Mouse (Mus musculus) stomach, embryonic 14.5 days (tissue): ENCODE results near the gene Pum3. TPM values are rescaled to one million over a fixed set of nuclear protein-coding genes. Genes with fewer than 3 reads are reported as not detected.

ENCODE experiments used
- ATAC-seq: fragments of 200-750 bp; cut with Nextera tagmentation; 2 replicates; pipeline ENCODE4 v1.8.0; 2017; ENCODE audit warnings: low read depth, moderate TSS enrichment; ENCODE audit not compliant: insufficient number of reproducible peaks, insufficient read depth, low FRiP score
- H3K27ac ChIP-seq: fragments of 300-500 bp; sonication (generic); 2 replicates; pipeline ENCODE4 v1.5.1; 2014; ENCODE audit warnings: mild to moderate bottlenecking, low read length, moderate library complexity, mixed read lengths
- H3K27me3 ChIP-seq: fragments of 300-500 bp; sonication (generic); 2 replicates; pipeline ENCODE4 v1.6.1; 2014; ENCODE audit warnings: low read length, control low read depth, mixed read lengths; ENCODE audit not compliant: control insufficient read depth, insufficient read depth
- H3K36me3 ChIP-seq: fragments of 300-500 bp; sonication (generic); 2 replicates; pipeline ENCODE4 v1.6.1; 2014; ENCODE audit warnings: mild to moderate bottlenecking, control low read depth, low read length, moderate library complexity, mixed read lengths; ENCODE audit not compliant: control insufficient read depth, insufficient read depth
- H3K4me1 ChIP-seq: fragments of 300-500 bp; sonication (generic); 2 replicates; pipeline ENCODE4 v1.6.1; 2014; ENCODE audit warnings: low read length, control low read depth, mixed read lengths; ENCODE audit not compliant: control insufficient read depth, insufficient read depth
- H3K4me2 ChIP-seq: fragments of 300-500 bp; sonication (generic); replicated peaks from 2 replicates; pipeline ENCODE4 v1.6.1; 2014; ENCODE audit warnings: low read depth, low read length, control low read depth
- H3K4me3 ChIP-seq: fragments of 300-500 bp; sonication (generic); 2 replicates; pipeline ENCODE4 v1.5.1; 2014; ENCODE audit warnings: low read depth, low read length, control low read depth
- H3K9ac ChIP-seq: fragments of 300-500 bp; sonication (generic); replicated peaks from 2 replicates; pipeline ENCODE4 v1.6.1; 2014; ENCODE audit warnings: low read depth, mild to moderate bottlenecking, control low read depth, low read length, moderate library complexity, mixed read lengths
- H3K9me3 ChIP-seq: fragments of 300-500 bp; sonication (generic); 2 replicates; pipeline ENCODE4 v1.6.1; 2016; ENCODE audit warnings: low read depth, low read length, control low read depth; ENCODE audit not compliant: control insufficient read depth
- WGBS: fragments of 180-500 bp; shearing (Covaris S2); extraction: QIAGEN DNeasy Blood & Tissue Kit; methylation state at CpG from one replicate; pipeline ENCODE4 v1.1.7; 2014; 5-methylcytosine and 5-hydroxymethylcytosine counted together
- polyA plus RNA-seq: library from polyadenylated mRNA; unstranded; fragments of >200 nt; fragmentation: Nextera tagmentation; extraction: Ambion mirVana; gene quantifications from 2 replicates; pipeline ENCODE4 v1.2.1, GENCODE M21; 2014

Gene Pum3
- polyA plus RNA-seq, 1 experiment from 2014 or later: 68.3 TPM

DNA sequence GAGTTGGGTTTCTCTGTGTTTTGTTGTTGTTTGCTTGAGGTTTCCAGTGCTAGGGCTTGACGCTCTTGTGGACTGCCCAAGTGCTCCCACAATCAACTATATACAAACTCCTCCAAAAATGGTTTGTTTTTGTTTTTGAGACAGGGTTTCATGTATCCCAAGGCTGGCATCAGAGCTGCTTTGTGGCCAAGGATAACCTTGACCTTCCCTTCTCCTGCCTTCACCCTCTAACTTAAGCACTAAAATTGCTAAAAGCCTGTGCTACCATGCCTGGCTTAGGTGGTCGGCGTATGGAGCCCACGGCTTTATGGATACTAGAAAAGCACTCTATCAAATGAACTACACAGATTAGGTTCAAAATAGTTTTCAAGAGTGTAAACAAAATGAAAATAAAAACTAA is 20.4 kb downstream of the Pum3 start:
- WGBS: 93% methylated on average over 4 of the region's 4 CpGs

DNA sequence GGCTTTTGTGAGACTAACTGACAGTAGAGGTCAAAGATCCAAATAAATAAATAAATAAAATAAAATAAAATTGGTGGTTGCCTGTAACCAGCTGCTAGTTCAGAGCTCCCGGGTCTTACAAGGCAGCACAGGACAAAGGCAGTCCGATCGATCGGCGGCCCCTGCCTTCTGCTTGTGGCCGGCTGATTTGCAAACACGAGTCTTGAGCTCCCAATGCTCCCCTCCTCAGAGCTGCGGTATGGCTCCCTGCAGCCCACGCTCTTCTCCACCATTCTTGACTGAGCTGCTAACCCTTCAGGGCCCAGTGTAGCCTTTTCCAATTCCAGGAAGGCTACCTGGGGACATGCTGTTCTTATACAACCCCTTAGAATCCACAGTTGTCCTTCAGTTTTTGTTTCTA is 31.8 kb downstream of the Pum3 start:
- H3K27me3 ChIP-seq: no peaks in the 10 kb centered on the region
- H3K36me3 ChIP-seq: peaks cover 27% of the 10 kb centered on the region
- H3K4me1 ChIP-seq: no peaks in the 10 kb centered on the region
- H3K4me2 ChIP-seq: no peak overlapping the region
- WGBS: 81% methylated on average over 9 of the region's 9 CpGs
- no peak overlapping the region for H3K27ac ChIP-seq
- H3K4me3 ChIP-seq: no peak overlapping the region
- ATAC-seq: no peak
- no peaks in the 10 kb centered on the region for H3K9me3 ChIP-seq
- H3K9ac ChIP-seq: no peak overlapping the region

More for the DNA sequence above, 20.4 kb downstream of the Pum3 start:
- H3K4me3 ChIP-seq: no peak overlapping the region
- no peak overlapping the region for H3K4me2 ChIP-seq
- H3K27me3 ChIP-seq: no peaks in the 10 kb centered on the region
- no peak overlapping the region for H3K9ac ChIP-seq
- H3K9me3 ChIP-seq: no peaks in the 10 kb centered on the region
- H3K27ac ChIP-seq: no peak overlapping the region
- H3K36me3 ChIP-seq: peaks cover 19% of the 10 kb centered on the region
- no peak for ATAC-seq
- H3K4me1 ChIP-seq: no peaks in the 10 kb centered on the region

DNA sequence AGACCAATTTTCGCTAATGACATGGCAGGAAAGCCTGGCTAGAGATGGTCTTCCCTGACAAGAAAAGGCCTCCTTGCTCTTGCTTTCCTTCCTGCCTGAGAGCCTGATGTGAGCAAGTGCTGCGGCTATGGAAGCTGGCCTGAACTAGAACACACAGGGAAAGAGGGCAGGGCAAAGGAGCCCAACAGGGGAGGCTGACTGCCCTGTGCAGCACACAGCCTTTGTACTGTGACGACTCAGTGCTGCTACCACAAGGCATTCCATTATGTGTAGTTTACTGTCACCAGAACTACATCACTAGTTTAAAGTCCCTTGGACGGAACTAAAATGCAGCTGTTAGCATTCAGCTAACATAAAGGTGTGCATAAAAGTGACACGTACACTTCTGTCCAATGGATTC is 32.4 kb downstream of the Pum3 start:
- no peak for ATAC-seq
- no peak overlapping the region for H3K27ac ChIP-seq
- H3K36me3 ChIP-seq: peaks cover 27% of the 10 kb centered on the region
- no peaks in the 10 kb centered on the region for H3K9me3 ChIP-seq
- H3K9ac ChIP-seq: no peak overlapping the region
- H3K4me2 ChIP-seq: no peak overlapping the region
- no peak overlapping the region for H3K4me3 ChIP-seq
- H3K4me1 ChIP-seq: no peaks in the 10 kb centered on the region
- H3K27me3 ChIP-seq: no peaks in the 10 kb centered on the region
- 83% methylated on average over 5 of the region's 5 CpGs for WGBS

DNA sequence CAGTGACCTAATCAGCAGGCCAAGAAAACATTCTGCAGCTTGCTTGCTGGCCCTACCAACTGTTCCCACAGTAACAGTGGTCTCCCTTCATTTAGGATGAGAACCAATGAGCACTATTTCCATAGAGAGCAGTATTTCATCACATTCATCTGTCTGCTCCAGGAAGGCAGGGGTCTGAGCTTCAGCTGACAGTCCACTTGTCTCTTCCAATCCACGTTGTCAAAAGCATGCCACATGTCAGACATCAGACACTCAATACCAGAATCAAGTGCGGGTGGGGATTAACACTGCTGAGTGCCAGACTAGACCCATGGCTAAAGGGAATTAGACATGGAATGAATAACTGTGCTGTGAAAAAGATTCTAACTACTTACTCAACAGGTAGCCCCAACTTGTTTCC is 32.9 kb downstream of the Pum3 start:
- H3K4me2 ChIP-seq: no peak overlapping the region
- no peak overlapping the region for H3K27ac ChIP-seq
- 85% methylated on average over 2 of the region's 2 CpGs for WGBS
- no peaks in the 10 kb centered on the region for H3K9me3 ChIP-seq
- H3K4me3 ChIP-seq: no peak overlapping the region
- peaks cover 29% of the 10 kb centered on the region for H3K36me3 ChIP-seq
- no peak overlapping the region for H3K9ac ChIP-seq
- no peak for ATAC-seq
- H3K27me3 ChIP-seq: no peaks in the 10 kb centered on the region
- H3K4me1 ChIP-seq: no peaks in the 10 kb centered on the region

DNA sequence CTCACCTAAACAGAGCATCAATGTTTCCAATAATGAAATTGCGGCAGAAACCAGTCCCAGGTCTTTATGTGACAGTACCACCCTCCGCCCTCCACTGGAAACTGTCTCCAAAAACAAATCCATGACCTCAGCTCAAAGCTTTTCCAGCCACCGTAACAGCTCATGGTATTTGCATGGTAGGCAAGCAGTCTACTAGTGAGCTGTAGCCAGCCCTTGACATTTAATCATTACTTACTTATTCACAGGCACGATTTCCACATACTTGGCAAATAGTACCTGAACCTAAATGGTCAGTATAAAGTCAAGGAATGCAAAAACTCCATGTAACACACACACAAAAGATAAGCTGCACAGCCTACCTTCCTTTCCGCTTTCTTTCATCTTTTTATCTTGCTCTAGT is 33.7 kb downstream of the Pum3 start:
- Histone ChIP-seq H3K27ac (no peak overlapping the region), H3K27me3 (no peaks in the 10 kb centered on the region), H3K4me3 (no peak overlapping the region), H3K9me3 (no peaks in the 10 kb centered on the region), H3K4me2 (no peak overlapping the region), H3K36me3 (peaks cover 29% of the 10 kb centered on the region), H3K4me1 (no peaks in the 10 kb centered on the region), H3K9ac (no peak overlapping the region)
- no peak for ATAC-seq
- 86% methylated on average over 5 of the region's 5 CpGs for WGBS

DNA sequence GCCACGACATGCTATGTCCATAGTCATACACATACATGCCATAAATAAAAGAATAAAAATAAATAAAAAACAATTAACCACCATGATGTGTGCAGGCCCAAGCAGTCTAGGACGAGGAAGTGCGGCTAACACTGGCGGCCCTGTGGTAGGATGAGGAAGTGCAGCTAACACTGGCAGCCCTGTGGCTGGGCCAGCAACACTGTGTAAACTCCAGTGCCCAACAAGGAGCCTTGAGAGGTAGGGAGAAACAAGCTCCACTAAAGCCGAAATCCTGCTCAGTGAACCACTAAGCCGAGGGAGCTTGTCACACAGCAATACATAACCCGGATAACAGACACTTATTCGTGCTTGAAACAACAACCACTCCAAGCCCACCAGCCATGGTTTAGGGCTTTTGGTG is 34.1 kb downstream of the Pum3 start:
- Histone ChIP-seq H3K9me3 (no peaks in the 10 kb centered on the region), H3K27ac (no peak overlapping the region), H3K9ac (no peak overlapping the region), H3K4me1 (no peaks in the 10 kb centered on the region), H3K27me3 (no peaks in the 10 kb centered on the region), H3K36me3 (peaks cover 33% of the 10 kb centered on the region), H3K4me3 (no peak overlapping the region), H3K4me2 (no peak overlapping the region)
- ATAC-seq: no peak
- WGBS: 85% methylated on average over 8 of the region's 8 CpGs

DNA sequence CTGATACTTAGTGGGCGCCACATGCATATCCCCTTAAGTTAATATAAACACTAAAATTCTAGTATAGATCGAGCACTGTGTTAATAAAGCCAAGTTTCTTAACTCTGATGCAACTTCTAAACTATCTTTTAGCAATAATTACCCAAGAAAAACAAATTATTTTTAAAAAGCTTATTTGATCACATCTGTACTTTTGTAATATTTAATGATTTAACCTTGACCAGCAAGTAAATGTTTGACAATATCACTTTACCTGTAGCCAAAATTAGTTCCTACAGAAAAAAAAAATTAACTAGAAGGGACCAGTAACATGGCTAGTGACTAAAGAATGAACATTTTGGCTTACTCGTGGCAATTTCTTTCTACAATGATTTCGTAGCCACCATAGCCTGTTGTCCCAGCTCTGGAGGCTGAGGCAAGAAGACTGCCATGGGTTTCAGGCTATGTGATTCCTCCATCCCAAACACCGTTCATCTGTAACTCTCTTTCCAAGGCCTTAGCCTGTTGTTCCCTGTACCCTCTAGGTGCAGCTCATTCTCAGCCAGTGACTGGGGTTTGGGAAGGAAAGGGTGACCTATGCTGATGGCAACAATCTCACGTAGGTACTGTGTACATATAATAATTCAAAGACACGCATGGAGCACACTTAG is 35.2 kb downstream of the Pum3 start:
- Histone ChIP-seq H3K9me3 (no peaks in the 10 kb centered on the region), H3K36me3 (peaks cover 34% of the 10 kb centered on the region), H3K27ac (no peak overlapping the region), H3K9ac (no peak overlapping the region), H3K4me3 (no peak overlapping the region), H3K4me2 (no peak overlapping the region), H3K4me1 (no peaks in the 10 kb centered on the region), H3K27me3 (no peaks in the 10 kb centered on the region)
- no peak for ATAC-seq
- WGBS: 90% methylated on average over 7 of the region's 7 CpGs

DNA sequence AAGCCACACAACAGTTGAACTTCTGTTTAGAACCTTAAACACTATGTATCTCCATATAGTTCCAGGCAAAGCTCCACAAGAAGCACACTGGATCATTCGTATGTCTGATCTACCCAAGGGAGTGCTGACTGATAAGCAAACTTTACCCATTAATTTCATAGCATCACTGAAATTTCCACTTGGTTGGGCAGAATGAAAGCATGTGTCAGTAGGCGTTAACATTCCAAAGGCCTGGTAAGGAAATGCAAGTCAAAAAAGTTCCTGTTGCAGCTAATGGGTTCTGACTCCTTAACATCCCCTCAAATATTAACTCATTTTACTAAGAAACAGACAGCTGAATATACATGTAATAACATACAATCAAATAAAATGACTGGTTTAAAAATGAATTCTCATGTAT is 37.2 kb downstream of the Pum3 start:
- Histone ChIP-seq H3K9ac (no peak overlapping the region), H3K27ac (no peak overlapping the region), H3K4me1 (no peaks in the 10 kb centered on the region), H3K9me3 (no peaks in the 10 kb centered on the region), H3K4me3 (no peak overlapping the region), H3K4me2 (no peak overlapping the region), H3K36me3 (peaks cover 30% of the 10 kb centered on the region), H3K27me3 (no peaks in the 10 kb centered on the region)
- 93% methylated on average over 2 of the region's 2 CpGs for WGBS
- no peak for ATAC-seq

DNA sequence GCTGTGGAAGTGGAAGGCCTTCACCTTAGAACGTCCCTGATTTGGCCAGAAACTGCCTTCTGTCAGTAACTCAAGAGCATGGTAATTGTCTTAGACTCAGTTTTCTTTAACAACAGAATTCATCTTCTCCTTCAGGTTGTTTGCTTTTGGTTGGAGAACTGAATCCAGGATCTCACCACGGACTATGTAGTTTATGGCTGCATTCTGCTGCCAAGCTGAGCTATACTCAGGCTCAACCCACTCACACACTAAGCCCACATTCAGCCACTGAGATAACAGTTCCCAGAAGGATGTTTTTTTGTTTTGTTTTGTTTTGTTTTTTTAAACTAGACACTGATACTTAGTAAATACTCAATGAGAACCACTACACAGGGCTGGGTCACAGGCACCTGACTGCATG is 38.3 kb downstream of the Pum3 start:
- WGBS: 92% methylated on average over 2 of the region's 2 CpGs
- ATAC-seq: no peak
- H3K4me1 ChIP-seq: no peaks in the 10 kb centered on the region
- H3K4me3 ChIP-seq: no peak overlapping the region
- no peak overlapping the region for H3K9ac ChIP-seq
- H3K9me3 ChIP-seq: no peaks in the 10 kb centered on the region
- no peak overlapping the region for H3K4me2 ChIP-seq
- H3K36me3 ChIP-seq: peaks cover 28% of the 10 kb centered on the region
- no peak overlapping the region for H3K27ac ChIP-seq
- H3K27me3 ChIP-seq: no peaks in the 10 kb centered on the region
